Mouse (Mus musculus): Measurements from ENCODE around the gene Fam187b.
"Not testable (repeated sequence)": the region's sequence is repeated elsewhere in the genome, so short reads cannot be mapped to it uniquely, and the experiment has no call there.

Fam187b gene

GRCm38 (mm10) chr7:30973501-30974289, at the start of gene Fam187b:
Fam187b (plus strand) TSS chr7:30973790.
- DNase-seq (ENCODE audit: low read depth, low spot score) = peak; percentile 78

GRCm38 (mm10) chr7:30924071-30924470, 49.5 kb upstream of the Fam187b start:
- no peak for DNase-seq (ENCODE audit: low read depth, low spot score)

GRCm38 (mm10) chr7:30924581-30924980, 49.0 kb upstream of the Fam187b start, which contains the start of gene Hamp2:
Hamp2 (minus strand) TSS chr7:30924681.
- DNase-seq (ENCODE audit: low read depth, low spot score) = not testable (repeated sequence)

GRCm38 (mm10) chr7:30935422-30936099, 38.0 kb upstream of the Fam187b start:
- DNase-seq (ENCODE audit: low read depth, low spot score) = not testable (repeated sequence)

- not testable (repeated sequence) for DNase-seq (ENCODE audit: low read depth, low spot score)
Measured at GRCm38 (mm10) chr7:30940070-30940469, 33.5 kb upstream of the Fam187b start.

GRCm38 (mm10) chr7:30942365-30942764, 31.2 kb upstream of the Fam187b start:
- not testable (repeated sequence) for DNase-seq (ENCODE audit: low read depth, low spot score)

GRCm38 (mm10) chr7:30943909-30944635, 29.5 kb upstream of the Fam187b start, which contains the start of gene Hamp:
Hamp (minus strand) TSS chr7:30944032.
- no peak for DNase-seq (ENCODE audit: low read depth, low spot score)

- not testable (repeated sequence) for DNase-seq (ENCODE audit: low read depth, low spot score)
Measured at GRCm38 (mm10) chr7:30944706-30945105, 28.9 kb upstream of the Fam187b start.

GRCm38 (mm10) chr7:30945466-30945865, 28.1 kb upstream of the Fam187b start:
- not testable (repeated sequence) for DNase-seq (ENCODE audit: low read depth, low spot score)

- DNase-seq (ENCODE audit: low read depth, low spot score) = no peak
Measured at GRCm38 (mm10) chr7:30945876-30946275, 27.7 kb upstream of the Fam187b start.

GRCm38 (mm10) chr7:30949902-30950301, 23.7 kb upstream of the Fam187b start:
- DNase-seq (ENCODE audit: low read depth, low spot score) = not testable (repeated sequence)

- DNase-seq (ENCODE audit: low read depth, low spot score) = no peak
Measured at GRCm38 (mm10) chr7:30952441-30953265, 20.9 kb upstream of the Fam187b start.

- no peak for DNase-seq (ENCODE audit: low read depth, low spot score)
Measured at GRCm38 (mm10) chr7:30953459-30953858, 20.1 kb upstream of the Fam187b start.

- no peak for DNase-seq (ENCODE audit: low read depth, low spot score)
Measured at GRCm38 (mm10) chr7:30954036-30954435, 19.6 kb upstream of the Fam187b start.

- DNase-seq (ENCODE audit: low read depth, low spot score) = no peak
Measured at GRCm38 (mm10) chr7:30954971-30955520, 18.5 kb upstream of the Fam187b start.

GRCm38 (mm10) chr7:30955584-30956356, 17.8 kb upstream of the Fam187b start:
- DNase-seq (ENCODE audit: low read depth, low spot score) = peak; percentile 83

- peak; percentile 22 for DNase-seq (ENCODE audit: low read depth, low spot score)
Measured at GRCm38 (mm10) chr7:30956357-30956751, 17.2 kb upstream of the Fam187b start.

GRCm38 (mm10) chr7:30956756-30957366, 16.7 kb upstream of the Fam187b start, which contains the start of gene Usf2:
Usf2 (minus strand) TSS chr7:30956803.
- DNase-seq (ENCODE audit: low read depth, low spot score) = peak; percentile 35

- peak; percentile 86 for DNase-seq (ENCODE audit: low read depth, low spot score)
Measured at GRCm38 (mm10) chr7:30957367-30957783, 16.2 kb upstream of the Fam187b start.

Measured in embryo, embryonic 11.5 days (tissue).